Mouse (Mus musculus): ENCODE results near the gene Rfc2.

DNA sequence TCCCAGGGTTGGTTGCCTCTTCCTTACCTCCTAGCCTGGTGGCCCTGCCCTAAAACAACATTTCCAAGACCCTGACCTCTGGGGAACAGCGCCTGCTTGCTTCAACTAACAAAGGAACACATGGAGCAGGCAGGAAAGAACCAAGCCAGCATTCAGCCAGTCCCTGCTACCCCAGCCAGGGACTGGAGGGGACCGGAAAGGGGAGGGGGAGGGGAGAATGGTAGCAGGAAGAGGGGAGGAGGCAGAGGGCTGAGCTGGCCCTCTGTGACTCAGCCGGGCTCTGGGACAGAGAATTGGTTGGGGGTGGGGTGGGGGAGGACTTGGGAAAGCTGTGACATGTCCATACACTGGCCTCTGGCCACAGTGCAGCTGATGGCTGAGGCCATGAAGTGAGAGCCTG is 41.3 kb upstream of the Rfc2 start:
- TF ChIP-seq GATA1 (IDR thresholded peaks at IDR 0.05; ENCODE audit: borderline replicate concordance, low read length): no peak
- TF ChIP-seq FLI1 (IDR thresholded peaks at IDR 0.05; ENCODE audit: low read length): 0 out of 2 replicates have a peak, but pooled peaks have one; percentile 4

Measured in megakaryocyte, embryonic 14.5 days (primary cell).